Mouse (Mus musculus) brain, embryonic 14.5 days (tissue): ENCODE results near the gene Casp8.
"Not testable (repeated sequence)": the region's sequence is repeated elsewhere in the genome, so short reads cannot be mapped to it uniquely, and the experiment has no call there.

ENCODE experiments used
- CTCF ChIP-seq: fragments of 200-500 bp; IDR thresholded peaks from 2 replicates; pipeline ENCODE4 v1.5.1; 2012; ENCODE audit warnings: inconsistent platforms, mild to moderate bottlenecking, moderate library complexity, borderline replicate concordance; ENCODE audit not compliant: insufficient read depth, insufficient read length; ENCODE audit errors: extremely low read depth
- POLR2A ChIP-seq: fragments of 200-500 bp; IDR thresholded peaks from 2 replicates; pipeline ENCODE4 v1.6.1; 2012; ENCODE audit warnings: mild to moderate bottlenecking, inconsistent platforms, borderline replicate concordance; ENCODE audit not compliant: poor library complexity, insufficient read depth, insufficient read length, severe bottlenecking; ENCODE audit errors: extremely low read depth

GRCm38 (mm10) chr1:58876500-58876899 is 81.3 kb downstream of the Casp8 start:
- not testable (repeated sequence) for TF ChIP-seq POLR2A, CTCF
